Mouse (Mus musculus) kidney, adult 11 months (tissue): ENCODE measurements around the gene Vmn2r63.
"Not testable (repeated sequence)": the region's sequence is repeated elsewhere in the genome, so short reads cannot be mapped to it uniquely, and the experiment has no call there.

Experiments used
- DNase-seq: peaks from one replicate; pipeline ENCODE4 v3.0.0; 2022

Gene Vmn2r63

GRCm38 (mm10) chr7:42933722-42934121 lies at the start of gene Vmn2r63:
Vmn2r63 (minus strand) TSS chr7:42933822.
- DNase-seq: not testable (repeated sequence)

- no peak for DNase-seq
These were observed 47.1 kb upstream of the Vmn2r63 start for GRCm38 (mm10) chr7:42980739-42981138.

GRCm38 (mm10) chr7:42980098-42980497 lies 46.5 kb upstream of the Vmn2r63 start:
- no peak for DNase-seq

GRCm38 (mm10) chr7:42965246-42965645 lies 31.6 kb upstream of the Vmn2r63 start:
- no peak for DNase-seq

- DNase-seq: not testable (repeated sequence)
These were observed 35.6 kb downstream of the Vmn2r63 start for GRCm38 (mm10) chr7:42898067-42898466.

- DNase-seq: no peak
These were observed 55.5 kb downstream of the Vmn2r63 start for GRCm38 (mm10) chr7:42878090-42878489.

- not testable (repeated sequence) for DNase-seq
These were observed 66.7 kb downstream of the Vmn2r63 start, which contains the start of gene Gm2381 for GRCm38 (mm10) chr7:42866801-42867458. Gm2381 (minus strand) TSS chr7:42867234.
